ENCODE assay signal across 25 mouse cellular contexts in the genomic region with DNA sequence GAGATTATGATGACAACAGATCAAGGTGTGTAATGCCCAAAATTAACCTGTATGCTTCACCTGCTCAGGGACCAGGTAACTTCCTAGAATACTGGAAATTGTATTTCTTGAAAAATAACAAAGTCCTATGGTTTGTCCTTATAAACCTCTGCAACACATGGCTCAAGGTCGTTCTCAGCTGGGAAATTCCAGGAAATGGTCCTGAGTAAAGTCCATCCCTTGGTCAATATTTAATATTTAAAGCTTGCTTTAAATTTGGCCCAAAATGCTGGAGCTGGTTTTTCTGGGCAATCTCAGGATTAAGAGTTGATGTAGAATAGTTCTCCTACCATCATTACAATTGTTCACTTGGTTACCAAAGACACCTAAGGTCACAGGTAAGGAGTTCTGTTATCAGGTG. TPM values are rescaled to one million over a fixed set of nuclear protein-coding genes. Genes with fewer than 3 reads are reported as not detected.
DNase-seq lines count a peak whose midpoint lies in the region; ATAC-seq and TF ChIP-seq lines count a peak whose summit lies in the region.
"Had no signal": no experiment of that assay in that cellular context is flagged by ENCODE, and none has a peak within 500 bp of the region (broad histone marks: within the 10 kb centered on the region; RNA-seq: fewer than 3 reads in every experiment).

No protein-coding gene starts in this region.

- ATAC-seq in kidney, embryonic 14.5 days (ENCODE audit: low FRiP score, low TSS enrichment): no peak
- no peak for ATAC-seq in midbrain, embryonic 15.5 days (replicated peaks)
- ATAC-seq: CD4-positive, CD25-positive, alpha-beta regulatory T cell, adult 4 months; forebrain, embryonic 14.5 days; forebrain, postnatal 0 days had no signal

- no peak for TF ChIP-seq POLR2A in kidney, adult 2 months (IDR thresholded peaks at IDR 0.05; ENCODE audit: low read depth, low read length)

- WGBS in kidney, adult 2 months: 52% methylated on average over 1 of the region's 1 CpGs
- WGBS in kidney, embryonic 14.5 days: 72% methylated on average over 1 of the region's 1 CpGs
- 92% methylated on average over 1 of the region's 1 CpGs for WGBS in midbrain, embryonic 15.5 days

- H3K4me3 ChIP-seq in kidney, adult 2 months (ENCODE audit: insufficient read depth, low read depth, low read length): no peak overlapping the region
- no peak overlapping the region for H3K4me3 ChIP-seq in kidney, embryonic 14.5 days (ENCODE audit: low read length)
- no peak overlapping the region for H3K4me3 ChIP-seq in midbrain, embryonic 15.5 days
- H3K4me3 ChIP-seq: embryonic facial prominence, embryonic 12.5 days; embryonic facial prominence, embryonic 15.5 days; gastrocnemius, adult 2 months; heart, embryonic 12.5 days; heart, embryonic 15.5 days had no signal

- no peak for TF ChIP-seq CTCF in kidney, adult 2 months (conservative IDR thresholded peaks at IDR 0.05; ENCODE audit: insufficient read depth, insufficient read length, low read depth, low read length)

- H3K27me3 ChIP-seq in kidney, adult 2 months (replicated peaks; ENCODE audit: control insufficient read depth, insufficient read depth, low read length): no peaks in the 10 kb centered on the region
- H3K27me3 ChIP-seq in kidney, embryonic 14.5 days (ENCODE audit: control insufficient read depth, insufficient read depth, low read length): no peaks in the 10 kb centered on the region
- H3K27me3 ChIP-seq in midbrain, embryonic 15.5 days (replicated peaks): no peaks in the 10 kb centered on the region
- H3K27me3 ChIP-seq: embryonic facial prominence, embryonic 12.5 days; embryonic facial prominence, embryonic 15.5 days; heart, embryonic 12.5 days; heart, embryonic 15.5 days had no signal

- no peaks in the 10 kb centered on the region for H3K9me3 ChIP-seq in kidney, embryonic 14.5 days (ENCODE audit: control insufficient read depth, low read length)
- H3K9me3 ChIP-seq in midbrain, embryonic 15.5 days: no peaks in the 10 kb centered on the region
- H3K9me3 ChIP-seq: embryonic facial prominence, embryonic 12.5 days; embryonic facial prominence, embryonic 15.5 days; heart, embryonic 12.5 days; heart, embryonic 15.5 days had no signal

- no peak overlapping the region for H3K27ac ChIP-seq in kidney, adult 2 months (ENCODE audit: insufficient read depth, low read depth, low read length)
- H3K27ac ChIP-seq in kidney, embryonic 14.5 days (ENCODE audit: low read depth, low read length): no peak overlapping the region
- H3K27ac ChIP-seq in midbrain, embryonic 15.5 days: no peak overlapping the region
- H3K27ac ChIP-seq: embryonic facial prominence, embryonic 12.5 days; embryonic facial prominence, embryonic 15.5 days; gastrocnemius, adult 2 months; heart, embryonic 15.5 days; hindbrain, embryonic 14.5 days had no signal

- DNase-seq in kidney, adult 2 months: peak; percentile 86
- DNase-seq in kidney, postnatal 4 days: no peak
- DNase-seq in kidney, postnatal 14 days: peak; percentile 29
- peak; percentile 29 to 53 for DNase-seq in kidney, postnatal 36 days
- DNase-seq: adrenal gland, adult 2 months; adrenal gland, postnatal 14 days; cerebellum, adult 11 months; cerebellum, adult 2 months; cerebellum, adult 9-11 months; cerebellum, postnatal 25 days; forebrain, postnatal 0 days; gastrocnemius, adult 2 months; gastrocnemius, postnatal 14 days; heart, adult 18-20 months; heart, postnatal 10 days; heart, postnatal 4 days had no signal

- peaks cover 13% of the 10 kb centered on the region; the same call in 1 of the 2 replicates for H3K4me1 ChIP-seq in kidney, adult 2 months (ENCODE audit: control insufficient read depth, insufficient read depth, low read length)
- H3K4me1 ChIP-seq in kidney, embryonic 14.5 days (ENCODE audit: control insufficient read depth, insufficient read depth, low read length): no peaks in the 10 kb centered on the region
- no peaks in the 10 kb centered on the region for H3K4me1 ChIP-seq in midbrain, embryonic 15.5 days
- H3K4me1 ChIP-seq: embryonic facial prominence, embryonic 12.5 days; embryonic facial prominence, embryonic 15.5 days; heart, embryonic 12.5 days; heart, embryonic 15.5 days had no signal

- no peaks in the 10 kb centered on the region for H3K36me3 ChIP-seq in kidney, adult 2 months (ENCODE audit: control insufficient read depth, insufficient read depth, low read length)
- H3K36me3 ChIP-seq in kidney, embryonic 14.5 days (ENCODE audit: control insufficient read depth, insufficient read depth, low read length): no peaks in the 10 kb centered on the region
- H3K36me3 ChIP-seq in midbrain, embryonic 15.5 days (replicated peaks): no peaks in the 10 kb centered on the region
- H3K36me3 ChIP-seq: embryonic facial prominence, embryonic 12.5 days; embryonic facial prominence, embryonic 15.5 days; heart, embryonic 12.5 days; heart, embryonic 15.5 days had no signal

- no peak overlapping the region for H3K4me2 ChIP-seq in kidney, embryonic 14.5 days (replicated peaks; ENCODE audit: low read depth, low read length)
- H3K4me2 ChIP-seq in midbrain, embryonic 15.5 days: no peak overlapping the region
- H3K4me2 ChIP-seq: embryonic facial prominence, embryonic 12.5 days; embryonic facial prominence, embryonic 15.5 days; heart, embryonic 12.5 days; heart, embryonic 15.5 days; hindbrain, embryonic 14.5 days had no signal

- no peak overlapping the region for H3K9ac ChIP-seq in kidney, embryonic 14.5 days (ENCODE audit: low read depth, low read length)
- no peak overlapping the region for H3K9ac ChIP-seq in midbrain, embryonic 15.5 days
- H3K9ac ChIP-seq: embryonic facial prominence, embryonic 12.5 days; embryonic facial prominence, embryonic 15.5 days; forebrain, postnatal 0 days; heart, embryonic 12.5 days; heart, embryonic 15.5 days; hindbrain, embryonic 14.5 days had no signal

RNA-seq across cellular contexts. Expression of gene Uxs1, which starts 30.1 kb away (rescaled TPM):
- 25.0 and 26.9 TPM in 2 replicates for polyA plus RNA-seq in kidney, adult 2 months (2012; rRNA removed)
- polyA plus RNA-seq in kidney, embryonic 14.5 days (2014; fragmentation: Nextera tagmentation; extraction: Ambion mirVana): 20.4 and 25.0 TPM in 2 replicates
- 16.4 and 18.6 TPM in 2 replicates for polyA plus RNA-seq in midbrain, embryonic 15.5 days (2015; fragmentation: Nextera tagmentation; extraction: Ambion mirVana)

Comparison
In these comparisons a context has a peak if more than half of its experiments do, and no peak if none do; other contexts are left out.
1. DNase-seq: peak in kidney, adult 2 months (single experiment), kidney, postnatal 14 days (single experiment) and kidney, postnatal 36 days (2 of 2); none in kidney, postnatal 4 days (0 of 2).